Mouse (Mus musculus): ENCODE measurements around the gene Etnk1. TPM values are rescaled to one million over a fixed set of nuclear protein-coding genes. Genes with fewer than 3 reads are reported as not detected.
"Not testable (repeated sequence)": the region's sequence is repeated elsewhere in the genome, so short reads cannot be mapped to it uniquely, and the experiment has no call there.

Etnk1 gene
- polyA plus RNA-seq, 1 experiment from 2014 or later, result 14.1 TPM

- Histone ChIP-seq H3K36me3 (ENCODE audit: control insufficient read depth, insufficient read depth, low read length) (no peaks in the 10 kb centered on the region), H3K9me3 (ENCODE audit: control insufficient read depth, low read length) (no peaks in the 10 kb centered on the region), H3K4me3 (ENCODE audit: low read length) (no peak overlapping the region), H3K4me2 (ENCODE audit: low read depth, low read length) (no peak overlapping the region), H3K27me3 (ENCODE audit: control insufficient read depth, insufficient read depth, low read depth, low read length) (no peaks in the 10 kb centered on the region), H3K4me1 (replicated peaks; ENCODE audit: control insufficient read depth, insufficient read depth, low read length) (no peaks in the 10 kb centered on the region), H3K9ac (ENCODE audit: low read length) (no peak overlapping the region), H3K27ac (ENCODE audit: low read length) (no peak overlapping the region)
- ATAC-seq (ENCODE audit: low read depth), result no peak
- WGBS, result 59% methylated on average over 7 of the region's 7 CpGs
Measured at GRCm38 (mm10) chr6:143145051-143145450, 22.0 kb upstream of the Etnk1 start.

DNA sequence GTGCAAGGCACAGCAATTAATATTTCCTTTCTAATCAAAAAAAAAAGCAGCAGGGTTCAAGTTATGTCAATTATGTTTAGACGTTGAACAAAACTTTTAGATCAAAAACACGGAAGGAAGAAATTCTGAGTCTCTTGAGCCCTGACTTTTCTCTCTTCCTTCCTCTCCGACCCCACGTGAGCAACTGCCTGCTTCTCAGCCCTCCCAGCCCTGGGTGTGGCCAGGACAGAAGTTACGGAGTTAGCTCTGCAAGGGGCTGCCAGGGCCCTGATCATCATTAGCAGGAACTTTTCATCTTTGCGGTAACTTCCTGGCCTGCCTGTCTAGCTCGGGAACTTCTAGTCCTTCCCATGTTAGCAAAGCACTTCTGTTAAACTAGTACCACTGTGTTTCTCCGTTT lies 20.3 kb upstream of the Etnk1 start:
- no peak overlapping the region for H3K4me2 ChIP-seq (ENCODE audit: low read depth, low read length)
- no peak overlapping the region for H3K4me3 ChIP-seq (ENCODE audit: low read length)
- H3K9ac ChIP-seq (ENCODE audit: low read length), result no peak overlapping the region
- H3K27me3 ChIP-seq (ENCODE audit: control insufficient read depth, insufficient read depth, low read depth, low read length), result no peaks in the 10 kb centered on the region
- H3K27ac ChIP-seq (ENCODE audit: low read length), result no peak overlapping the region
- H3K4me1 ChIP-seq (replicated peaks; ENCODE audit: control insufficient read depth, insufficient read depth, low read length), result no peaks in the 10 kb centered on the region
- no peaks in the 10 kb centered on the region for H3K36me3 ChIP-seq (ENCODE audit: control insufficient read depth, insufficient read depth, low read length)
- H3K9me3 ChIP-seq (ENCODE audit: control insufficient read depth, low read length), result no peaks in the 10 kb centered on the region
- WGBS, result 40% methylated on average over 8 of the region's 8 CpGs
- ATAC-seq (ENCODE audit: low read depth), result no peak

DNA sequence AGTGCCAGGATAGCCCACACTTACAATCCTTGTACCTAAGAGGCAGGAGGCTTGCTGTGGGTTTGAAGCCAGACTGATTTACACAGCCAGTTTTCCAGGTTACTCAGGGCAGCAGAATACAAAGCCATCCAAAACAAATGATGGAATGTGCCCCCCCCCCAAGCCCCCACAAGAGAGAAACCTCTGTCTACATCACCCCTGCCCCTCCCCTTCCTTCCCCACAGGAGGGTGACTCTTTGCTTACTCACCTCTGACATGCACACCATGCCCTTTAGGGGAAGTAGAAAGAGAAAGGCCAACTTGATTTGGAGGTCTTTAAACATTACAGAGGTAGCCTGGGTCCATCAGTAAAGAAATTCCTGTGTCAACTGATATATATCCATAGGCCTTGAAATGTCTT lies 18.2 kb upstream of the Etnk1 start:
- H3K4me3 ChIP-seq (ENCODE audit: low read length), result no peak overlapping the region
- H3K27me3 ChIP-seq (ENCODE audit: control insufficient read depth, insufficient read depth, low read depth, low read length), result no peaks in the 10 kb centered on the region
- peaks cover 6% of the 10 kb centered on the region for H3K4me1 ChIP-seq (replicated peaks; ENCODE audit: control insufficient read depth, insufficient read depth, low read length)
- no peak for ATAC-seq (ENCODE audit: low read depth)
- no peak overlapping the region for H3K27ac ChIP-seq (ENCODE audit: low read length)
- no peaks in the 10 kb centered on the region for H3K9me3 ChIP-seq (ENCODE audit: control insufficient read depth, low read length)
- no peak overlapping the region for H3K4me2 ChIP-seq (ENCODE audit: low read depth, low read length)
- no peaks in the 10 kb centered on the region for H3K36me3 ChIP-seq (ENCODE audit: control insufficient read depth, insufficient read depth, low read length)
- no peak overlapping the region for H3K9ac ChIP-seq (ENCODE audit: low read length)

- no peaks in the 10 kb centered on the region for H3K9me3 ChIP-seq (ENCODE audit: control insufficient read depth, low read length)
- no peak overlapping the region for H3K4me2 ChIP-seq (ENCODE audit: low read depth, low read length)
- no peak overlapping the region for H3K27ac ChIP-seq (ENCODE audit: low read length)
- H3K4me1 ChIP-seq (replicated peaks; ENCODE audit: control insufficient read depth, insufficient read depth, low read length), result peaks cover 6% of the 10 kb centered on the region
- no peak overlapping the region for H3K9ac ChIP-seq (ENCODE audit: low read length)
- no peak for ATAC-seq (ENCODE audit: low read depth)
- 45% methylated on average over 5 of the region's 5 CpGs for WGBS
- no peak overlapping the region for H3K4me3 ChIP-seq (ENCODE audit: low read length)
- no peaks in the 10 kb centered on the region for H3K27me3 ChIP-seq (ENCODE audit: control insufficient read depth, insufficient read depth, low read depth, low read length)
- no peaks in the 10 kb centered on the region for H3K36me3 ChIP-seq (ENCODE audit: control insufficient read depth, insufficient read depth, low read length)
Measured at GRCm38 (mm10) chr6:143149766-143150291, 17.2 kb upstream of the Etnk1 start.

DNA sequence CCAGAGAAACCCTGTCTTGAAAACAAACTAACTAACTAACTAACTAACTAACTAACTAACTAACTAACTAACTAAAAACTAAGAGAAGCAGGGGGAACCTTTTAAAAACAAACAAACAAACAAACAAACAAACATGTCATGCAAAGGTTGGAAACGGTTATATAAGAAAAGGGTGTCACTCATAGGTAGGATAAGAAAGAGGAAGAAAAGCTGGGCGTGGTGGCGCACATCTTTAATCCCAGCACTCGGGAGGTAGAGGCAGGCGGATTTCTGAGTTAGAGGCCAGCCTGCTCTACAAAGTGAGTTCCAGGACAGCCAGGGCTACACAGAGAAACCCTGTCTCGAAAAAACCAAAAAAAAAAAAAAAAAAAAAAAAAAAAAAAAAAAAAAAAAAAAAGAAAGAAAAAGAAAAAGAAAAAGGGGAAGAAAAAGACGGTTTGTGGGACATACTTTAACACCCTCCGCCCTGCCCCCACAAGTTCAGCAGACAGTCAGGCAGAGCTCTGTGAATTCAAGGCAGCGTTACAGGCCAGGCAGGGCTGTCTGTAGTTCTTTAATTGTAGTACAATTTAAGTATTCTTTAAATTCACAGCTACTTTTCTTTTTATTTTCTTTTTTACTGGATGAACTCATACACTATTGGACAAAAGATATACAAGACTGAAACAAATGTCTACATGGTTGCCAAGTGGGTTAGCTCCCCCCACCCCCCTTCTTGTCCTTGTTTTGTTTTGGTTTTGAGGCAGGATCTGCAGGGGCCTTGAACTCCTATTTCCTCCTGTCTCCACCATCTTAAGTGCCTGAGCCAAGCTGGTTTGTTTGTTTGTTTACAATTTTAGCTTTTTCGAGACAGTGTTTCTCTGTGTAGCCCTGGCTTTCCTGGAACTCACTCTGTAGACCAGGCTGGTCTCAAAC lies 15.7 kb upstream of the Etnk1 start:
- H3K4me1 ChIP-seq (replicated peaks; ENCODE audit: control insufficient read depth, insufficient read depth, low read length); H3K9ac ChIP-seq (ENCODE audit: low read length); H3K36me3 ChIP-seq (ENCODE audit: control insufficient read depth, insufficient read depth, low read length); H3K9me3 ChIP-seq (ENCODE audit: control insufficient read depth, low read length); H3K27ac ChIP-seq (ENCODE audit: low read length); H3K4me2 ChIP-seq (ENCODE audit: low read depth, low read length); H3K27me3 ChIP-seq (ENCODE audit: control insufficient read depth, insufficient read depth, low read depth, low read length); ATAC-seq (ENCODE audit: low read depth); H3K4me3 ChIP-seq (ENCODE audit: low read length): not testable (repeated sequence)
- WGBS, result 76% methylated on average over 10 of the region's 10 CpGs

- Histone ChIP-seq H3K36me3 (ENCODE audit: control insufficient read depth, insufficient read depth, low read length) (no peaks in the 10 kb centered on the region), H3K4me2 (ENCODE audit: low read depth, low read length) (no peak overlapping the region), H3K4me1 (replicated peaks; ENCODE audit: control insufficient read depth, insufficient read depth, low read length) (peaks cover 6% of the 10 kb centered on the region), H3K4me3 (ENCODE audit: low read length) (no peak overlapping the region), H3K27ac (ENCODE audit: low read length) (no peak overlapping the region), H3K9ac (ENCODE audit: low read length) (no peak overlapping the region), H3K9me3 (ENCODE audit: control insufficient read depth, low read length) (no peaks in the 10 kb centered on the region), H3K27me3 (ENCODE audit: control insufficient read depth, insufficient read depth, low read depth, low read length) (no peaks in the 10 kb centered on the region)
- whole genome bisulfite sequencing, result 41% methylated on average over 9 of the region's 9 CpGs
- ATAC-seq (ENCODE audit: low read depth), result no peak
Measured at GRCm38 (mm10) chr6:143152321-143152827, 14.6 kb upstream of the Etnk1 start.

DNA sequence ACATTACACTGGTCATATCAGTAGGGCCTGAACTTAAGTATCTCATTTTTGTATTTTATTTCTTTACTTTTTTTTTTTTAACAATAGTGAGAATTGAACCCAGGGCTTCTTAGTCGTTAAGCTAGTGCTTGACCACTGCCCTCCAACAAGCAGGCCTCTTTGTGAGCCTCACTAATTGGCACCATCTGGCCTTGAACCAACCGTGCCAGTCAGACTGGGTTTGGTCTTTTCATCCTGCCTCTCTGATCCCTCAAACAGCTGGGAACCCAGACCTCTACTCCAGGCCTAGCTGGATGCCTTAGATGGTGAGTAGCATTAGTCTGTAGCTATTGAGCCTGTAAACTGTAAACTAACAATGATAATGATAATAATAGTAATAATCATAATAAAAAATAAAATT lies 13.9 kb upstream of the Etnk1 start:
- 57% methylated on average over 2 of the region's 2 CpGs for WGBS
- no peak overlapping the region for H3K4me3 ChIP-seq (ENCODE audit: low read length)
- H3K27me3 ChIP-seq (ENCODE audit: control insufficient read depth, insufficient read depth, low read depth, low read length), result no peaks in the 10 kb centered on the region
- H3K9me3 ChIP-seq (ENCODE audit: control insufficient read depth, low read length), result no peaks in the 10 kb centered on the region
- no peak for ATAC-seq (ENCODE audit: low read depth)
- H3K27ac ChIP-seq (ENCODE audit: low read length), result no peak overlapping the region
- no peak overlapping the region for H3K4me2 ChIP-seq (ENCODE audit: low read depth, low read length)
- peaks cover 6% of the 10 kb centered on the region for H3K4me1 ChIP-seq (replicated peaks; ENCODE audit: control insufficient read depth, insufficient read depth, low read length)
- H3K9ac ChIP-seq (ENCODE audit: low read length), result no peak overlapping the region
- no peaks in the 10 kb centered on the region for H3K36me3 ChIP-seq (ENCODE audit: control insufficient read depth, insufficient read depth, low read length)

GRCm38 (mm10) chr6:143153751-143154494 lies 13.1 kb upstream of the Etnk1 start:
- H3K36me3 ChIP-seq (ENCODE audit: control insufficient read depth, insufficient read depth, low read length), result no peaks in the 10 kb centered on the region
- peaks cover 6% of the 10 kb centered on the region for H3K4me1 ChIP-seq (replicated peaks; ENCODE audit: control insufficient read depth, insufficient read depth, low read length)
- 72% methylated on average over 10 of the region's 10 CpGs for WGBS
- no peak overlapping the region for H3K27ac ChIP-seq (ENCODE audit: low read length)
- no peak overlapping the region for H3K9ac ChIP-seq (ENCODE audit: low read length)
- H3K4me3 ChIP-seq (ENCODE audit: low read length), result no peak overlapping the region
- H3K4me2 ChIP-seq (ENCODE audit: low read depth, low read length), result no peak overlapping the region
- H3K27me3 ChIP-seq (ENCODE audit: control insufficient read depth, insufficient read depth, low read depth, low read length), result no peaks in the 10 kb centered on the region
- no peaks in the 10 kb centered on the region for H3K9me3 ChIP-seq (ENCODE audit: control insufficient read depth, low read length)
- ATAC-seq (ENCODE audit: low read depth), result no peak

DNA sequence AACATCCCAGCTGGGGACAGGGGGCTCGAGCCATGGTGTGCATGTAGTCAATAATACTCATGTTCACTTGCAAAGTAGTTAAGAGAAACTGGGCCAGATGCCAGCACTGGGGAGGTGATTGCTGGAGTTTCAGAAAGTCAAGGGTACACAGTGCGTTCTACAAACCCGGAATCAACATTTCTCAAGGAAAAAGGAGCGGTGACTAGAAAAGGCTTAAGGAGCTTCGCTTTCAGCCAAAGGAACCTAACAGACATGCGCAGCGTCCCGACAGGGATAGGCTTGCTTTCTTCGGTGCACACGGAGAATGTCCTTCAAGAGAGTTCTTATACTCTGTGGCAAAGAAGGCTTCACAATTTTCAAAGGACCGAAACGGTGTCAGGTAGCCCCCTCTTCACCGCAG lies 12.1 kb upstream of the Etnk1 start:
- WGBS, result 49% methylated on average over 13 of the region's 13 CpGs
- Histone ChIP-seq H3K4me3 (ENCODE audit: low read length) (no peak overlapping the region; the same call in 1 of the 2 replicates), H3K27me3 (ENCODE audit: control insufficient read depth, insufficient read depth, low read depth, low read length) (no peaks in the 10 kb centered on the region), H3K36me3 (ENCODE audit: control insufficient read depth, insufficient read depth, low read length) (no peaks in the 10 kb centered on the region), H3K9ac (ENCODE audit: low read length) (no peak overlapping the region; the same call in 1 of the 2 replicates), H3K4me1 (replicated peaks; ENCODE audit: control insufficient read depth, insufficient read depth, low read length) (peaks cover 6% of the 10 kb centered on the region), H3K4me2 (ENCODE audit: low read depth, low read length) (peak overlapping the region; percentile 28), H3K27ac (ENCODE audit: low read length) (0 out of 2 replicates have a peak overlapping the region, but pooled peaks have one; percentile 18), H3K9me3 (ENCODE audit: control insufficient read depth, low read length) (no peaks in the 10 kb centered on the region)
- peak; percentile 55 for ATAC-seq (ENCODE audit: low read depth)

All from lung, embryonic 16.5 days (tissue).